Mouse (Mus musculus) brain, embryonic 14.5 days (tissue): ENCODE results near the gene 2310034G01Rik.

Source experiments
- CTCF ChIP-seq: fragments of 200-500 bp; IDR thresholded peaks from 2 replicates; pipeline ENCODE4 v1.5.1; 2012; ENCODE audit warnings: inconsistent platforms, mild to moderate bottlenecking, moderate library complexity, borderline replicate concordance; ENCODE audit not compliant: insufficient read depth, insufficient read length; ENCODE audit errors: extremely low read depth
- POLR2A ChIP-seq: fragments of 200-500 bp; IDR thresholded peaks from 2 replicates; pipeline ENCODE4 v1.6.1; 2012; ENCODE audit warnings: mild to moderate bottlenecking, inconsistent platforms, borderline replicate concordance; ENCODE audit not compliant: poor library complexity, insufficient read depth, insufficient read length, severe bottlenecking; ENCODE audit errors: extremely low read depth

DNA sequence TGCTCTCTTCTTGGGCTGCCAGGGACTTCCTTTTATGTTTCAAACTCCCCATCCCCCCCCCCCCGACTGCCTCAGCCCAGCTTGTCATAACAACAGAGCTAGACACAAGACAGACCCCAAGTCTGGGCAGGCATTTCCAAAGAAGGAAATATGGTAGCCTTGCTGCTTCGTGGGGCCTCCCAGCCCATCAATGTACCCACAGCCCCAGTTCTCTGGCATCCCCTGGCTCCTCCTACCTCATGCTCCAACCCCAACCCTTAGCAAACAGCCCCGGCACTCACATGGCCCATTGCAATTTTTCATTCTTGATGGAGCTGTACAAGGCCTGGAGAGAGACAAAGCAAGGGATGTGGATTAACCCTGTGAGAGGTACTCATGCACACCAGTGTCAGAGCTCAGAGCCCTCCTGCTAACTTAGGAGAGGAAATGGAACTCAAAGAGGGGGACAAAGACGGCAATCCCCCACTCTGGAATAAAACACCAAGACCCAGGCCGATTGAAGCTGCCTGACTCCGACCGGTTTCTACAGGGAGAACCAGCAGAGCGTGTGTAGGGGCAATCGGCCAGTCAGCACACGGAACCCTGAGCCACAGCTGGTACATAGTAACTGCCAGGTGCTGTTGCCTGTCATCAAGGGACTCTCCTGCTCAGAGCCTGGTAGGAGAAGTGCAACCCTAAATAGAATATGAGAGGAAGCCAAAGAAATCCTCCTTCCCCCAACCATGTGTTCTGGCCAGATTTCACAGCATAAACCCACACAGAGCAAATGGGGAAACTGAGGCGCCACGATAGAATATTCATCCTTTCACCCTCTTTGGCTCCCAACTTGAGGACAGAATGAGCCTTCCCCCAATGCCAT is 34.1 kb downstream of the 2310034G01Rik start:
- TF ChIP-seq CTCF (no peak), POLR2A (no peak)
